Mouse (Mus musculus) CH12.LX (cell line): Measurements from ENCODE around the gene Rab11fip3. TPM values are rescaled to one million over a fixed set of nuclear protein-coding genes. Genes with fewer than 3 reads are reported as not detected.

Source experiments
- DNase-seq: peaks from one replicate; pipeline ENCODE4 v3.0.0-alpha.2; 2013; ENCODE audit errors: extremely low read depth
- H3K27ac ChIP-seq: 2 replicates; pipeline ENCODE4 v1.5.1; 2012; ENCODE audit warnings: low read depth, mild to moderate bottlenecking, control low read depth, moderate library complexity; ENCODE audit not compliant: insufficient read depth
- H3K27me3 ChIP-seq: replicated peaks from 2 replicates; pipeline ENCODE3; 2012; ENCODE audit warnings: inconsistent platforms
- H3K36me3 ChIP-seq, 2 experiments: replicated peaks in 1 of 2; 2 replicates each; pipeline versions ENCODE3 to v1.6.1; 2012; ENCODE audit warnings: inconsistent platforms in 1 of 2, low read length in 1 of 2, mild to moderate bottlenecking in 1 of 2, mixed read lengths in 1 of 2, moderate library complexity in 1 of 2; ENCODE audit not compliant: control insufficient read depth in 1 of 2, insufficient read depth in 1 of 2
- H3K4me1 ChIP-seq, 2 experiments: 2 replicates each; pipeline ENCODE4 v1.6.1; 2012; ENCODE audit warnings: inconsistent platforms in 1 of 2, moderate library complexity in 1 of 2; ENCODE audit not compliant: insufficient read depth in 2 of 2, control insufficient read depth in 1 of 2
- H3K4me2 ChIP-seq: 2 replicates; pipeline ENCODE4 v1.6.1; 2012; ENCODE audit warnings: low read depth, mild to moderate bottlenecking, control low read depth; ENCODE audit not compliant: poor library complexity, insufficient read depth, severe bottlenecking
- H3K4me3 ChIP-seq, 3 experiments: fragments of 150-350 bp in 1 of 3; sonication (generic) in 1 of 3; replicated peaks in 1 of 3; 2 replicates each; pipeline versions ENCODE3 to v1.5.1; 2011 to 2012; ENCODE audit warnings: low read depth in 2 of 3, low read length in 2 of 3, mild to moderate bottlenecking in 2 of 3, moderate library complexity in 2 of 3, control low read depth in 1 of 3, improper control_type of control experiment in 1 of 3, inconsistent platforms in 1 of 3, mixed read lengths in 1 of 3; ENCODE audit not compliant: poor library complexity in 1 of 3
- H3K79me2 ChIP-seq: replicated peaks from 2 replicates; pipeline ENCODE4 v1.6.1; 2012; ENCODE audit warnings: mild to moderate bottlenecking, moderate library complexity; ENCODE audit not compliant: control insufficient read depth, poor library complexity, insufficient read depth, severe bottlenecking; ENCODE audit errors: extremely low read depth
- H3K9ac ChIP-seq: 2 replicates; pipeline ENCODE4 v1.6.1; 2012; ENCODE audit warnings: low read depth, mild to moderate bottlenecking, control low read depth, moderate library complexity; ENCODE audit not compliant: insufficient read depth
- H3K9me3 ChIP-seq: replicated peaks from 2 replicates; pipeline ENCODE3; 2012; ENCODE audit warnings: low read length, inconsistent platforms, mixed read lengths
- CHD1 ChIP-seq: IDR thresholded peaks from 2 replicates; pipeline ENCODE4 v1.6.1; 2012; ENCODE audit warnings: low read depth, low read length, improper control_type of control experiment, inconsistent platforms
- CHD2 ChIP-seq: IDR thresholded peaks from 2 replicates; pipeline ENCODE4 v1.6.1; 2011; ENCODE audit warnings: low read length, improper control_type of control experiment
- CTCF ChIP-seq, 2 experiments: IDR thresholded peaks in 1 of 2; conservative IDR thresholded peaks in 1 of 2; 2 replicates each; pipeline ENCODE4 v1.5.1; 2011 to 2012; ENCODE audit warnings: low read depth in 2 of 2, low read length in 2 of 2, improper control_type of control experiment in 1 of 2, inconsistent platforms in 1 of 2, mild to moderate bottlenecking in 1 of 2, moderate library complexity in 1 of 2
- ELF1 ChIP-seq: IDR thresholded peaks from 2 replicates; pipeline ENCODE4 v1.6.1; 2014; ENCODE audit warnings: low read depth, mild to moderate bottlenecking, inconsistent platforms, low read length, improper control_type of control experiment
- ETS1 ChIP-seq: conservative IDR thresholded peaks from 2 replicates; pipeline ENCODE4 v1.6.1; 2012; ENCODE audit warnings: low read depth, mild to moderate bottlenecking, inconsistent platforms, low read length, improper control_type of control experiment, moderate library complexity
- HCFC1 ChIP-seq: IDR thresholded peaks from 2 replicates; pipeline ENCODE4 v1.6.1; 2012; ENCODE audit warnings: low read depth, mild to moderate bottlenecking, inconsistent platforms, low read length, improper control_type of control experiment
- JUN ChIP-seq: IDR thresholded peaks from 2 replicates; pipeline ENCODE4 v1.6.1; 2011; ENCODE audit warnings: low read depth, mild to moderate bottlenecking, low read length, improper control_type of control experiment, moderate library complexity; ENCODE audit not compliant: insufficient read depth
- MAFK ChIP-seq: IDR thresholded peaks from 2 replicates; pipeline ENCODE4 v1.6.1; 2011; ENCODE audit warnings: low read length, improper control_type of control experiment; ENCODE audit not compliant: insufficient replicate concordance
- MAX ChIP-seq: IDR thresholded peaks from 2 replicates; pipeline ENCODE4 v1.6.1; 2011; ENCODE audit warnings: low read length, improper control_type of control experiment
- MAZ ChIP-seq: IDR thresholded peaks from 2 replicates; pipeline ENCODE4 v1.6.1; 2012; ENCODE audit warnings: low read depth, mild to moderate bottlenecking, inconsistent platforms, low read length, improper control_type of control experiment, moderate library complexity
- MEF2A ChIP-seq: IDR thresholded peaks from 2 replicates; pipeline ENCODE4 v1.6.1; 2014; ENCODE audit warnings: low read depth, mild to moderate bottlenecking, inconsistent platforms, low read length, improper control_type of control experiment, borderline replicate concordance
- MXI1 ChIP-seq: IDR thresholded peaks from 2 replicates; pipeline ENCODE4 v1.6.1; 2011; ENCODE audit warnings: mild to moderate bottlenecking, low read depth, low read length, improper control_type of control experiment
- MYC ChIP-seq: IDR thresholded peaks from 2 replicates; pipeline ENCODE4 v1.6.1; 2011; ENCODE audit warnings: low read depth, mild to moderate bottlenecking, improper control_type of control experiment, low read length
- NRF1 ChIP-seq: IDR thresholded peaks from 2 replicates; pipeline ENCODE4 v1.6.1; 2014; ENCODE audit warnings: low read depth, mild to moderate bottlenecking, inconsistent platforms, low read length, improper control_type of control experiment, moderate library complexity
- POLR2AphosphoS2 ChIP-seq: IDR thresholded peaks from 2 replicates; pipeline ENCODE4 v1.6.1; 2011; ENCODE audit warnings: low read depth, low read length, improper control_type of control experiment
- SIN3A ChIP-seq: IDR thresholded peaks from 2 replicates; pipeline ENCODE4 v1.6.1; 2012; ENCODE audit warnings: low read length, improper control_type of control experiment, inconsistent platforms
- SMC3 ChIP-seq: IDR thresholded peaks from 2 replicates; pipeline ENCODE4 v1.6.1; 2011; ENCODE audit warnings: low read depth, low read length, improper control_type of control experiment
- TCF12 ChIP-seq: IDR thresholded peaks from 2 replicates; pipeline ENCODE4 v1.6.1; 2014; ENCODE audit warnings: low read depth, mild to moderate bottlenecking, inconsistent platforms, low read length, improper control_type of control experiment
- dilution Hi-C: fragments of 300-500 bp; cut with MboI; formaldehyde crosslinking; loops from 2 replicates; pipeline ENCODE4 v1.14.3; 2020; ENCODE audit warnings: low sequenced_read_pairs; ENCODE audit not compliant: extremely low pct_unique_long_range_greater_than_20kb, extremely low pct_ligation_motif_present
- in situ Hi-C: fragments of 300-500 bp; cut with MboI; formaldehyde crosslinking; loops from 3 replicates; pipeline ENCODE4 v1.14.3; 2019; ENCODE audit warnings: low sequenced_read_pairs, low pct_ligation_motif_present, low pct_unique_long_range_greater_than_20kb, mixed read lengths
- polyA plus RNA-seq: library from polyadenylated mRNA; unstranded; fragments of >175 nt; gene quantifications from 2 replicates; pipeline ENCODE4 v1.2.1, GENCODE M21; 2012; ENCODE audit warnings: low read depth; ENCODE audit not compliant: insufficient read length
- total RNA-seq, 2 experiments: library from RNA; depleted of rRNA; stranded (reverse); fragments of 300-350 nt in 1 of 2; fragments of >200 nt in 1 of 2; gene quantifications; 2 replicates each; pipeline ENCODE4 v1.2.3; 2012 to 2014

The Rab11fip3 gene
- total and polyA plus RNA-seq, 3 experiments = 3.5 to 7.6 (median 4.6) TPM

GRCm38 (mm10) chr17:25970448-25970847 is 98.9 kb downstream of the Rab11fip3 start:
- Histone ChIP-seq H3K27me3 (no peaks in the 10 kb centered on the region), H3K79me2 (0 out of 2 replicates have a peak, but pooled peaks cover 3% of the 10 kb centered on the region), H3K4me3 (no peak overlapping the region), H3K9me3 (no peaks in the 10 kb centered on the region), H3K4me2 (0 out of 2 replicates have a peak overlapping the region, but pooled peaks have one; percentile 32), H3K27ac (no peak overlapping the region), H3K4me1 (peaks cover 20 to 49% of the 10 kb centered on the region in 2 experiments), H3K36me3 (peaks cover 0 to 24% of the 10 kb centered on the region in 2 experiments), H3K9ac (no peak overlapping the region)
- in situ Hi-C loops = no loop called here
- DNase-seq = peak; percentile 26
- dilution Hi-C loops = no loop called here
- TF ChIP-seq MAFK = no peak
- TF ChIP-seq CHD2 = no peak
- TF ChIP-seq JUN = no peak
- peak in 1 of 2 experiments; percentile 22; a peak in 2 of 4 replicates for TF ChIP-seq CTCF (conservative IDR thresholded peaks at IDR 0.05 in 1 of 2, IDR thresholded peaks at IDR 0.05 in 1 of 2; ENCODE audit: low read depth in 2 of 2, low read length in 2 of 2)
- peak; percentile 1; the same call in 1 of the 2 replicates for TF ChIP-seq SMC3
- no peak for TF ChIP-seq POLR2AphosphoS2
- no peak for TF ChIP-seq MYC

GRCm38 (mm10) chr17:25968176-25968575 is 101.2 kb downstream of the Rab11fip3 start:
- no peak overlapping the region for H3K27ac ChIP-seq
- DNase-seq = no peak
- H3K79me2 ChIP-seq = 0 out of 2 replicates have a peak, but pooled peaks cover 2% of the 10 kb centered on the region
- no peak overlapping the region for H3K9ac ChIP-seq
- peaks cover 25 to 34% of the 10 kb centered on the region in 2 experiments for H3K4me1 ChIP-seq
- no peaks in the 10 kb centered on the region for H3K9me3 ChIP-seq
- H3K4me3 ChIP-seq = no peak overlapping the region
- in situ Hi-C loops (no loop called here), dilution Hi-C loops (no loop called here)
- peaks cover 10 to 46% of the 10 kb centered on the region in 2 experiments for H3K36me3 ChIP-seq
- no peaks in the 10 kb centered on the region for H3K27me3 ChIP-seq
- no peak overlapping the region for H3K4me2 ChIP-seq
- TF ChIP-seq MXI1 (no peak), HCFC1 (no peak), MEF2A (no peak), CTCF (conservative IDR thresholded peaks at IDR 0.05 in 1 of 2, IDR thresholded peaks at IDR 0.05 in 1 of 2; ENCODE audit: low read depth in 2 of 2, low read length in 2 of 2) (no peak), MAX (no peak), ETS1 (no peak), MAZ (no peak), ELF1 (no peak), CHD1 (no peak), NRF1 (no peak), SIN3A (no peak), TCF12 (no peak)
